Mouse (Mus musculus) heart, embryonic 13.5 days (tissue): ENCODE measurements around the gene Cep85l. TPM values are rescaled to one million over a fixed set of nuclear protein-coding genes. Genes with fewer than 3 reads are reported as not detected.

Experiments
- ATAC-seq: fragments of 200-750 bp; cut with Nextera tagmentation; 2 replicates; pipeline ENCODE4 v1.8.0; 2017; ENCODE audit warnings: moderate TSS enrichment; ENCODE audit not compliant: insufficient number of reproducible peaks, low FRiP score, low TSS enrichment; ENCODE audit errors: extremely low read depth
- H3K27ac ChIP-seq: fragments of 300-500 bp; sonication (generic); replicated peaks from 2 replicates; pipeline ENCODE4 v1.5.1; 2015; ENCODE audit warnings: moderate library complexity, mild to moderate bottlenecking, inconsistent platforms
- H3K27me3 ChIP-seq: fragments of 300-500 bp; sonication (generic); replicated peaks from 2 replicates; pipeline ENCODE4 v1.6.1; 2015; ENCODE audit warnings: mild to moderate bottlenecking, inconsistent platforms
- H3K36me3 ChIP-seq: fragments of 300-500 bp; sonication (generic); 2 replicates; pipeline ENCODE4 v1.6.1; 2015; ENCODE audit warnings: mild to moderate bottlenecking, inconsistent platforms
- H3K4me1 ChIP-seq: fragments of 300-500 bp; sonication (generic); 2 replicates; pipeline ENCODE4 v1.6.1; 2015; ENCODE audit warnings: inconsistent platforms
- H3K4me2 ChIP-seq: fragments of 300-500 bp; sonication (generic); 2 replicates; pipeline ENCODE4 v1.6.1; 2015; ENCODE audit warnings: inconsistent platforms, mild to moderate bottlenecking, moderate library complexity
- H3K4me3 ChIP-seq: fragments of 300-500 bp; sonication (generic); 2 replicates; pipeline ENCODE4 v1.5.1; 2015; ENCODE audit warnings: moderate library complexity, mild to moderate bottlenecking, inconsistent platforms
- H3K9ac ChIP-seq: fragments of 300-500 bp; sonication (generic); 2 replicates; pipeline ENCODE4 v1.6.1; 2015; ENCODE audit warnings: inconsistent platforms, mild to moderate bottlenecking, moderate library complexity
- H3K9me3 ChIP-seq: fragments of 300-500 bp; sonication (generic); 2 replicates; pipeline ENCODE4 v1.6.1; 2016; ENCODE audit warnings: inconsistent platforms
- WGBS: fragments of 180-500 bp; shearing (Covaris S2); methylation state at CpG from one replicate; pipeline ENCODE4 v1.1.7; 2015; ENCODE audit warnings: mixed read lengths; 5-methylcytosine and 5-hydroxymethylcytosine counted together
- polyA plus RNA-seq: library from polyadenylated mRNA; unstranded; fragments of >200 nt; fragmentation: Nextera tagmentation; extraction: Ambion mirVana; gene quantifications from 2 replicates; pipeline ENCODE4 v1.2.1, GENCODE M21; 2015

Gene Cep85l
- polyA plus RNA-seq, 1 experiment from 2014 or later: 3.6 TPM

- no peaks in the 10 kb centered on the region for H3K4me1 ChIP-seq
- ATAC-seq: no peak; the same call in 1 of the 2 replicates
- no peaks in the 10 kb centered on the region for H3K36me3 ChIP-seq
- H3K9ac ChIP-seq: no peak overlapping the region
- no peak overlapping the region for H3K4me2 ChIP-seq
- no peak overlapping the region for H3K27ac ChIP-seq
- no peaks in the 10 kb centered on the region; the same call in 1 of the 2 replicates for H3K9me3 ChIP-seq
- no peaks in the 10 kb centered on the region for H3K27me3 ChIP-seq
- no peak overlapping the region for H3K4me3 ChIP-seq
- WGBS: 74% methylated on average over 1 of the region's 1 CpGs
Measured at GRCm38 (mm10) chr10:53262021-53262420, 117.7 kb downstream of the Cep85l start.

DNA sequence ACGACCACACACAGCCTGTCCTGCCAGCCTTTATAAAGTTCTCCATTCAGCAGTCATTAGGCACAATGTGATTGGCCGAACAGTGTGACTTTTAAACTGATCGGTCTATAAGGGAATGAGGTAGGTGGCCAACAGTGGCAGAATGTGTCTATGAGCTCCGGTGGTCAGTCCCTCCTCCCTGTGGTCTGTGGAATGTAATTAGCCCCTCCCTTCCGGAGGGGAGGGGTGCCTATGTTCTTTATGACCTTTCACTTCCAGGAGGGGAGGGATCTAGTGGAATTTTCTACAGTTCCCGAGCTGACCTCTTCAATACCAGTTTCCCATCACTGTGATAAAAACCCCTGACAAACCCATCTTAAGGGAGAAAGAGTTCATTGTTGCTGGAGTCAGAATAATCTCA is 144.4 kb downstream of the Cep85l start:
- H3K9me3 ChIP-seq: no peaks in the 10 kb centered on the region
- H3K4me1 ChIP-seq: no peaks in the 10 kb centered on the region
- H3K9ac ChIP-seq: no peak overlapping the region
- H3K27ac ChIP-seq: no peak overlapping the region
- H3K36me3 ChIP-seq: no peaks in the 10 kb centered on the region
- WGBS: 60% methylated on average over 6 of the region's 6 CpGs
- no peak overlapping the region for H3K4me2 ChIP-seq
- H3K4me3 ChIP-seq: no peak overlapping the region
- H3K27me3 ChIP-seq: no peaks in the 10 kb centered on the region
- ATAC-seq: no peak

GRCm38 (mm10) chr10:53234683-53235082 is 145.1 kb downstream of the Cep85l start:
- H3K4me1 ChIP-seq: no peaks in the 10 kb centered on the region
- H3K4me2 ChIP-seq: no peak overlapping the region
- no peak overlapping the region for H3K27ac ChIP-seq
- no peak overlapping the region for H3K9ac ChIP-seq
- no peak overlapping the region for H3K4me3 ChIP-seq
- no peak for ATAC-seq
- no peaks in the 10 kb centered on the region for H3K27me3 ChIP-seq
- 84% methylated on average over 2 of the region's 2 CpGs for WGBS
- H3K36me3 ChIP-seq: no peaks in the 10 kb centered on the region
- no peaks in the 10 kb centered on the region for H3K9me3 ChIP-seq

DNA sequence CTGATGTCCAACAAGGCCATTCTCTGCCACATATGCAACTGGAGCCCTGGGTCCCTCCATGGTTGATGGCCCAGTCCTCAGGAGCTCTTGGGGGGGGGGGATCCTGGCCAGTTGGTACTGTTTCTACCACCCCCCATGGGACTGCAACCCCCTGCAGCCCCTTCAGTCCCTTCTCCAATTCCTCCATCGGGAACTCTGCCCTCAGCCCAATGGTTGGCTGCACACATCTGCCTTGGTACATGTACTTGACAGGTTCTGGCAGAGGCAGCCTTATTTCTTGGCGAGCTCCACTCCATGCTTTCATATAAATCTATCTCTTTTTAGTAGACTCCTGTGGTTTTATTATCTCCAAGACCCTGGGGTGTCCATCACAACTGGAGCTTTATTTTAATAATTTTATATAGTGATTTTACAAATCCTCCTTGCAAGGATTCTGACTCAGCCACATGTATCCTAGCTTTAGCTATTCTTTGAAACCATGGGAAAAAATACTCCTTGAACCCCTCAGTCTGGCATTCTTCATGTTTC is 145.6 kb downstream of the Cep85l start:
- H3K4me1 ChIP-seq: no peaks in the 10 kb centered on the region
- H3K4me3 ChIP-seq: no peak overlapping the region
- H3K4me2 ChIP-seq: no peak overlapping the region
- H3K9me3 ChIP-seq: no peaks in the 10 kb centered on the region
- H3K27ac ChIP-seq: no peak overlapping the region
- no peaks in the 10 kb centered on the region for H3K27me3 ChIP-seq
- 80% methylated on average over 2 of the region's 2 CpGs for WGBS
- ATAC-seq: no peak
- H3K9ac ChIP-seq: no peak overlapping the region
- H3K36me3 ChIP-seq: no peaks in the 10 kb centered on the region

GRCm38 (mm10) chr10:53230809-53231208 is 148.9 kb downstream of the Cep85l start:
- Histone ChIP-seq H3K27me3 (no peaks in the 10 kb centered on the region), H3K4me1 (no peaks in the 10 kb centered on the region), H3K9ac (no peak overlapping the region), H3K36me3 (no peaks in the 10 kb centered on the region), H3K9me3 (no peaks in the 10 kb centered on the region), H3K27ac (no peak overlapping the region), H3K4me3 (no peak overlapping the region), H3K4me2 (no peak overlapping the region)
- ATAC-seq: no peak

DNA sequence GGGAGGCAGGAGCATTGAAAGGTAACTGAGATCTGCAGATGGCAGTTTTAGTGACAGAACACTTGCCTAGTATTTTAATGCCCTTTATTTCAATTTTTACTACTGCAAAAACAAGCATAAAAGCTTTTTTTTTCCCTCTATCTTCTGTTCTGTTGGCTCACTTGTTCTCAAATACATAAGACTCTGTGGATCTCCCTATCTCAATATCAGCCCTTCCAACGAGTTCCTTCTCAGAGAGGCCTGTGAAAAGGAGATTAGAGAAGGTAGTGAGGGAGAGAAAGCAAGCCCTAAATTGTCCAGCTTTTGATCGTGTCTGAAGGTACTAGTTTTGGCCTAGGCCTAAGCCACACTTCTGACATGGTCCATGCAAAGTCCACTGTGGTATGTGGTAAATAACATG is 150.6 kb downstream of the Cep85l start:
- no peaks in the 10 kb centered on the region for H3K36me3 ChIP-seq
- 47% methylated on average over 2 of the region's 2 CpGs for WGBS
- no peaks in the 10 kb centered on the region for H3K9me3 ChIP-seq
- no peak overlapping the region for H3K4me2 ChIP-seq
- no peak for ATAC-seq
- no peaks in the 10 kb centered on the region for H3K4me1 ChIP-seq
- H3K27ac ChIP-seq: no peak overlapping the region
- no peak overlapping the region for H3K9ac ChIP-seq
- H3K27me3 ChIP-seq: no peaks in the 10 kb centered on the region
- no peak overlapping the region for H3K4me3 ChIP-seq

Other genes with a start within 250 kb of the Cep85l start
- gene Pln, start 42.3 kb downstream of the Cep85l start, polyA plus RNA-seq: 682 and 793 TPM in 2 replicates
- 61.9 and 69.5 TPM in 2 replicates for gene Asf1a, start 216.8 kb upstream of the Cep85l start, polyA plus RNA-seq